ENCODE assay signal across 8 mouse cellular contexts in genomic region chr9:101251644-101252337, GRCm38 (mm10). TPM values are rescaled to one million over a fixed set of nuclear protein-coding genes. Genes with fewer than 3 reads are reported as not detected.
DNase-seq lines count a peak whose midpoint lies in the region; ATAC-seq and TF ChIP-seq lines count a peak whose summit lies in the region.

Ppp2r3a (minus strand) TSS chr9:101251795.

- ATAC-seq in erythroid progenitor cell, adult 5-6 weeks (replicated peaks; ENCODE audit: low FRiP score, poor library complexity, severe bottlenecking): peak; percentile 92
- ATAC-seq in heart, embryonic 13.5 days (ENCODE audit: extremely low read depth, insufficient number of reproducible peaks, low FRiP score, low TSS enrichment): peak; percentile 91
- peak; percentile 95 for ATAC-seq in kidney, postnatal 0 days (replicated peaks; ENCODE audit: low FRiP score, low read depth)
- peak; percentile 90 for ATAC-seq in monocyte, adult 5-6 weeks (replicated peaks; ENCODE audit: insufficient number of reproducible peaks, low FRiP score, low TSS enrichment, poor library complexity, severe bottlenecking)

- H3K27ac ChIP-seq in brown adipose tissue, adult 24 weeks (replicated peaks; ENCODE audit: low read depth, low read length): peak within 1 kb of the TSS; percentile 83
- peak within 1 kb of the TSS; percentile 98 for H3K27ac ChIP-seq in heart, embryonic 13.5 days (replicated peaks)
- H3K27ac ChIP-seq in kidney, postnatal 0 days: peak within 1 kb of the TSS; percentile 99
- H3K27ac ChIP-seq in liver, adult 2 months (replicated peaks; ENCODE audit: insufficient read depth, low read depth, low read length): peak within 1 kb of the TSS; percentile 97

- peak within 1 kb of the TSS; percentile 71 for H3K4me2 ChIP-seq in heart, embryonic 13.5 days
- H3K4me2 ChIP-seq in kidney, postnatal 0 days (ENCODE audit: low read length): peak within 1 kb of the TSS; percentile 61

- H3K27me3 ChIP-seq in heart, embryonic 13.5 days (replicated peaks): no peaks in the 10 kb centered on the region
- no peaks in the 10 kb centered on the region for H3K27me3 ChIP-seq in kidney, postnatal 0 days (ENCODE audit: insufficient read depth, low read length)
- no peaks in the 10 kb centered on the region for H3K27me3 ChIP-seq in liver, adult 2 months (ENCODE audit: control insufficient read depth, insufficient read depth, low read length)

- no peaks in the 10 kb centered on the region for H3K9me3 ChIP-seq in heart, embryonic 13.5 days
- H3K9me3 ChIP-seq in kidney, postnatal 0 days (replicated peaks; ENCODE audit: low read length): no peaks in the 10 kb centered on the region

- H3K4me1 ChIP-seq in brown adipose tissue, adult 24 weeks (ENCODE audit: control insufficient read depth, insufficient read depth, insufficient read length, low read length): peaks cover 3% of the 10 kb centered on the region; the same call in 1 of the 2 replicates
- peaks cover 22% of the 10 kb centered on the region for H3K4me1 ChIP-seq in heart, embryonic 13.5 days
- 0 out of 2 replicates have a peak, but pooled peaks cover 5% of the 10 kb centered on the region for H3K4me1 ChIP-seq in kidney, postnatal 0 days (replicated peaks; ENCODE audit: insufficient read depth, low read length)
- H3K4me1 ChIP-seq in liver, adult 2 months (ENCODE audit: control insufficient read depth, insufficient read depth, low read length): peaks cover 7% of the 10 kb centered on the region

- 1% methylated on average over 49 of the region's 50 CpGs for WGBS in heart, embryonic 13.5 days
- 1% methylated on average over 34 of the region's 50 CpGs for WGBS in kidney, postnatal 0 days
- 1% methylated on average over 49 of the region's 50 CpGs for WGBS in liver, adult 2 months

- DNase-seq in CD4-positive, CD25-positive, alpha-beta regulatory T cell, adult 2 months (ENCODE audit: low read depth, low spot score): peak; percentile 90
- DNase-seq in kidney, postnatal 0 days (ENCODE audit: low spot score): peak; percentile 95
- peak; percentile 69 for DNase-seq in liver, adult 2 months (ENCODE audit: extremely low read depth, low read depth, low spot score)
- DNase-seq in spleen, postnatal 36 days (ENCODE audit: low spot score in 2 of 2): peak; percentile 89 to 91

- peak within 1 kb of the TSS; percentile 94 for H3K9ac ChIP-seq in heart, embryonic 13.5 days
- peak within 1 kb of the TSS; percentile 88 for H3K9ac ChIP-seq in kidney, postnatal 0 days (ENCODE audit: low read depth, low read length)
- H3K9ac ChIP-seq in liver, adult 2 months (ENCODE audit: low read depth, low read length): peak within 1 kb of the TSS; percentile 99

- H3K4me3 ChIP-seq in brown adipose tissue, adult 24 weeks (ENCODE audit: insufficient read depth, low read depth, low read length): peak within 1 kb of the TSS; percentile 94
- H3K4me3 ChIP-seq in heart, embryonic 13.5 days: peak within 1 kb of the TSS; percentile 81
- H3K4me3 ChIP-seq in kidney, postnatal 0 days (replicated peaks; ENCODE audit: low read depth, low read length): peak within 1 kb of the TSS; percentile 83
- H3K4me3 ChIP-seq in liver, adult 2 months (ENCODE audit: insufficient read depth, low read depth, low read length): peak within 1 kb of the TSS; percentile 95

- peaks cover 15% of the 10 kb centered on the region; the same call in 1 of the 2 replicates for H3K79me2 ChIP-seq in liver, adult 2 months (ENCODE audit: control insufficient read depth, insufficient read depth, low read length)

- no peaks in the 10 kb centered on the region for H3K36me3 ChIP-seq in heart, embryonic 13.5 days
- H3K36me3 ChIP-seq in kidney, postnatal 0 days (ENCODE audit: insufficient read depth, low read length): no peaks in the 10 kb centered on the region
- no peaks in the 10 kb centered on the region for H3K36me3 ChIP-seq in liver, adult 2 months (ENCODE audit: control insufficient read depth, insufficient read depth, low read length)

- peak; percentile 35; the same call in 1 of the 2 replicates for TF ChIP-seq CTCF in kidney, postnatal 0 days (IDR thresholded peaks at IDR 0.05; ENCODE audit: low read depth)
- no peak for TF ChIP-seq CTCF in liver, adult 2 months (IDR thresholded peaks at IDR 0.05; ENCODE audit: low read depth, low read length)

- TF ChIP-seq POLR2A in liver, adult 2 months (IDR thresholded peaks at IDR 0.05; ENCODE audit: extremely low read depth, insufficient read depth, low read length): 0 out of 2 replicates have a peak, but pooled peaks have one; percentile 17

RNA-seq across cellular contexts. Expression of gene Ppp2r3a, which starts in this region (rescaled TPM):
- 13.0 and 17.2 TPM in 2 replicates for polyA plus RNA-seq in brown adipose tissue, adult 24 weeks (2012; ENCODE audit: insufficient read depth, insufficient read length, missing spikeins)
- 2.5 and 2.9 TPM in 2 replicates for total RNA-seq in erythroid progenitor cell, adult 5-6 weeks (2015; ENCODE audit: low replicate concordance)
- 1.0 TPM in 1 of 2 replicates, not detected in the other for total RNA-seq in erythroid progenitor cell, adult 5-6 weeks (2017; ENCODE audit: low replicate concordance)
- polyA plus RNA-seq in heart, embryonic 13.5 days (2015; fragmentation: Nextera tagmentation; extraction: Ambion mirVana): 62.3 and 67.1 TPM in 2 replicates
- polyA plus RNA-seq in kidney, postnatal 0 days (2015; fragmentation: Nextera tagmentation; extraction: Ambion mirVana): 15.3 and 16.6 TPM in 2 replicates
- total RNA-seq in liver, adult 2 months (2014; rRNA removed): 10.6 and 14.3 TPM in 2 replicates
- 2.1 and 2.3 TPM in 2 replicates for polyA plus RNA-seq in liver, adult 2 months (2012; rRNA removed)
- total RNA-seq in monocyte, adult 5-6 weeks (2017): 0.95 to 5.3 TPM (median 1.6 TPM) in 3 replicates

Comparison
In these comparisons a context has a peak if more than half of its experiments do, and no peak if none do; other contexts are left out.
1. Peak in every context shown above with its lines: DNase-seq, ATAC-seq, H3K4me3 ChIP-seq and H3K27ac ChIP-seq.